Mouse (Mus musculus) limb, embryonic 14.5 days (tissue): ENCODE data around the gene Nkx2-2. TPM values are rescaled to one million over a fixed set of nuclear protein-coding genes. Genes with fewer than 3 reads are reported as not detected.
A peak's percentile ranks its signal among the peaks of the same experiment; 100 is the strongest.
"Not testable (repeated sequence)": the region's sequence is repeated elsewhere in the genome, so short reads cannot be mapped to it uniquely, and the experiment has no call there.

ENCODE experiments used
- ATAC-seq: fragments of 200-750 bp; cut with Nextera tagmentation; 2 replicates; pipeline ENCODE4 v1.8.0; 2017; ENCODE audit warnings: low read depth, moderate number of reproducible peaks, moderate TSS enrichment; ENCODE audit not compliant: low FRiP score
- DNase-seq: peaks from one replicate; pipeline ENCODE4 v3.0.0-alpha.2; 2015; ENCODE audit warnings: low spot score
- H3K27ac ChIP-seq: fragments of 300-500 bp; sonication (generic); replicated peaks from 2 replicates; pipeline ENCODE4 v1.5.1; 2014; ENCODE audit warnings: low read depth, mild to moderate bottlenecking, low read length, moderate library complexity, mixed read lengths
- H3K27me3 ChIP-seq: fragments of 300-500 bp; sonication (generic); 2 replicates; pipeline ENCODE4 v1.6.1; 2014; ENCODE audit warnings: low read length, mixed read lengths; ENCODE audit not compliant: control insufficient read depth, insufficient read depth
- H3K36me3 ChIP-seq: fragments of 300-500 bp; sonication (generic); 2 replicates; pipeline ENCODE4 v1.6.1; 2014; ENCODE audit warnings: mild to moderate bottlenecking, low read length, moderate library complexity, mixed read lengths; ENCODE audit not compliant: control insufficient read depth, insufficient read depth
- H3K4me1 ChIP-seq: fragments of 300-500 bp; sonication (generic); 2 replicates; pipeline ENCODE4 v1.6.1; 2014; ENCODE audit warnings: antibody characterized with exemption, low read length, mixed read lengths; ENCODE audit not compliant: control insufficient read depth, insufficient read depth
- H3K4me2 ChIP-seq: fragments of 300-500 bp; sonication (generic); replicated peaks from 2 replicates; pipeline ENCODE4 v1.6.1; 2014; ENCODE audit warnings: low read depth, mild to moderate bottlenecking, low read length, moderate library complexity; ENCODE audit not compliant: severe bottlenecking
- H3K4me3 ChIP-seq: fragments of 300-500 bp; sonication (generic); replicated peaks from 2 replicates; pipeline ENCODE4 v1.5.1; 2014; ENCODE audit warnings: low read length
- H3K9ac ChIP-seq: fragments of 300-500 bp; sonication (generic); 2 replicates; pipeline ENCODE4 v1.6.1; 2014; ENCODE audit warnings: mild to moderate bottlenecking, low read depth, low read length, moderate library complexity; ENCODE audit not compliant: severe bottlenecking
- H3K9me3 ChIP-seq: fragments of 300-500 bp; sonication (generic); 2 replicates; pipeline ENCODE4 v1.6.1; 2016; ENCODE audit warnings: low read length; ENCODE audit not compliant: control insufficient read depth
- POLR2A ChIP-seq: fragments of 200-500 bp; IDR thresholded peaks from 2 replicates; pipeline ENCODE4 v1.8.0; 2012; ENCODE audit warnings: inconsistent platforms, mild to moderate bottlenecking, moderate library complexity, borderline replicate concordance; ENCODE audit not compliant: insufficient read depth, insufficient read length; ENCODE audit errors: extremely low read depth
- WGBS: fragments of 180-500 bp; shearing (Covaris S2); extraction: QIAGEN DNeasy Blood & Tissue Kit; methylation state at CpG from one replicate; pipeline ENCODE4 v1.1.7; 2014; 5-methylcytosine and 5-hydroxymethylcytosine counted together
- polyA plus RNA-seq, 2 experiments: library from polyadenylated mRNA; depleted of rRNA in 1 of 2; stranded (reverse) in 1 of 2; unstranded in 1 of 2; fragments of >200 nt; fragmentation: Nextera tagmentation in 1 of 2; extraction: Ambion mirVana in 1 of 2; gene quantifications; 2 replicates each; pipeline versions ENCODE4 v1.2.1 to v1.2.3; 2012 to 2014

Gene Nkx2-2
- polyA plus RNA-seq, 2 experiments, result 0.20 to 0.22 TPM

GRCm38 (mm10) chr2:147180649-147181303 is 13.3 kb downstream of the Nkx2-2 start:
- DNase-seq, result no peak
- H3K27me3 ChIP-seq, result peaks cover 78% of the 10 kb centered on the region
- no peak for TF ChIP-seq POLR2A
- H3K36me3 ChIP-seq, result no peaks in the 10 kb centered on the region
- H3K4me1 ChIP-seq, result peaks cover 7% of the 10 kb centered on the region; the same call in 1 of the 2 replicates
- 4% methylated on average over 31 of the region's 32 CpGs for WGBS
- H3K4me3 ChIP-seq, result no peak overlapping the region
- no peak overlapping the region for H3K27ac ChIP-seq
- no peak for ATAC-seq
- H3K9ac ChIP-seq, result no peak overlapping the region
- no peak overlapping the region for H3K4me2 ChIP-seq
- no peaks in the 10 kb centered on the region for H3K9me3 ChIP-seq

GRCm38 (mm10) chr2:147178091-147179059 is 15.7 kb downstream of the Nkx2-2 start:
- ATAC-seq (peak; percentile 80), DNase-seq (peak; percentile 83)
- Histone ChIP-seq H3K27me3 (peaks cover 57% of the 10 kb centered on the region), H3K27ac (no peak overlapping the region), H3K9ac (no peak overlapping the region), H3K4me2 (peak overlapping the region; percentile 58), H3K4me3 (peak overlapping the region; percentile 31), H3K36me3 (no peaks in the 10 kb centered on the region), H3K9me3 (no peaks in the 10 kb centered on the region), H3K4me1 (no peaks in the 10 kb centered on the region)
- TF ChIP-seq POLR2A, result no peak
- WGBS, result under 1% methylated on average over 39 of the region's 39 CpGs

- Histone ChIP-seq H3K4me1 (no peaks in the 10 kb centered on the region), H3K4me3 (peak overlapping the region; percentile 31), H3K9me3 (no peaks in the 10 kb centered on the region), H3K4me2 (peak overlapping the region; percentile 58), H3K27me3 (peaks cover 50% of the 10 kb centered on the region), H3K9ac (no peak overlapping the region), H3K36me3 (no peaks in the 10 kb centered on the region), H3K27ac (no peak overlapping the region)
- no peak for TF ChIP-seq POLR2A
- WGBS, result 9% methylated on average over 10 of the region's 10 CpGs
- DNase-seq, result peak; percentile 81
- peak; percentile 50 for ATAC-seq
These were observed 16.4 kb downstream of the Nkx2-2 start for GRCm38 (mm10) chr2:147177672-147178071.

- Histone ChIP-seq H3K27me3 (peaks cover 27% of the 10 kb centered on the region), H3K9me3 (no peaks in the 10 kb centered on the region), H3K36me3 (no peaks in the 10 kb centered on the region), H3K4me3 (no peak overlapping the region), H3K4me2 (no peak overlapping the region), H3K9ac (no peak overlapping the region), H3K27ac (no peak overlapping the region), H3K4me1 (no peaks in the 10 kb centered on the region)
- TF ChIP-seq POLR2A, result no peak
- DNase-seq (no peak), ATAC-seq (no peak)
- 81% methylated on average over 11 of the region's 11 CpGs for WGBS
These were observed 18.7 kb downstream of the Nkx2-2 start for GRCm38 (mm10) chr2:147175296-147175695.

- Histone ChIP-seq H3K4me2 (no peak overlapping the region), H3K4me3 (no peak overlapping the region), H3K9me3 (no peaks in the 10 kb centered on the region), H3K27ac (no peak overlapping the region), H3K27me3 (peaks cover 13% of the 10 kb centered on the region; the same call in 1 of the 2 replicates), H3K4me1 (no peaks in the 10 kb centered on the region), H3K36me3 (no peaks in the 10 kb centered on the region), H3K9ac (no peak overlapping the region)
- TF ChIP-seq POLR2A, result no peak
- no peak for DNase-seq
- ATAC-seq, result no peak
These were observed 20.3 kb downstream of the Nkx2-2 start for GRCm38 (mm10) chr2:147173751-147174150.

- not testable (repeated sequence) for H3K9ac ChIP-seq, H3K4me3 ChIP-seq, H3K4me2 ChIP-seq, H3K36me3 ChIP-seq, H3K9me3 ChIP-seq, H3K27me3 ChIP-seq, ATAC-seq, H3K27ac ChIP-seq, H3K4me1 ChIP-seq, DNase-seq
- WGBS, result 73% methylated on average over 9 of the region's 9 CpGs
These were observed 23.5 kb downstream of the Nkx2-2 start for GRCm38 (mm10) chr2:147170538-147170937.
